Mouse (Mus musculus) layer of hippocampus, adult 2 months (tissue): Measurements from ENCODE around the gene Etl4. TPM values are rescaled to one million over a fixed set of nuclear protein-coding genes. Genes with fewer than 3 reads are reported as not detected.

ENCODE experiments used
- DNase-seq, 2 experiments: peaks; one replicate each; pipeline ENCODE4 v3.0.0; 2022; ENCODE audit warnings: low spot score in 2 of 2
- H3K27ac ChIP-seq: fragments of 200-600 bp; 2 replicates; pipeline ENCODE4 v1.8.1; 2022
- H3K4me3 ChIP-seq: fragments of 200-600 bp; 2 replicates; pipeline ENCODE4 v1.8.1; 2022; ENCODE audit warnings: mild to moderate bottlenecking
- CTCF ChIP-seq: fragments of 200-600 bp; conservative IDR thresholded peaks from 2 replicates; pipeline ENCODE4 v1.8.1; 2022; ENCODE audit warnings: antibody characterized with exemption, mild to moderate bottlenecking, moderate library complexity
- total RNA-seq, 2 experiments: library from RNA; stranded (reverse); gene quantifications; 2 replicates each; pipeline ENCODE4 v1.2.3; 2021

Gene Etl4
- total RNA-seq, 2 experiments from 2014 or later, result 68.4 to 75.9 TPM

GRCm38 (mm10) chr2:20526856-20527255 is 617.3 kb downstream of the Etl4 start:
- no peak for TF ChIP-seq CTCF
- H3K27ac ChIP-seq, result no peak overlapping the region
- H3K4me3 ChIP-seq, result no peak overlapping the region
- DNase-seq, result no peak

GRCm38 (mm10) chr2:20532623-20533022 is 623.0 kb downstream of the Etl4 start:
- TF ChIP-seq CTCF, result no peak
- Histone ChIP-seq H3K27ac (no peak overlapping the region), H3K4me3 (no peak overlapping the region)
- DNase-seq, result no peak

- DNase-seq, result no peak
- no peak overlapping the region for H3K27ac ChIP-seq
- TF ChIP-seq CTCF, result no peak
- H3K4me3 ChIP-seq, result no peak overlapping the region
Measured at GRCm38 (mm10) chr2:20537785-20538184, 628.2 kb downstream of the Etl4 start.

GRCm38 (mm10) chr2:20538871-20539270 is 629.3 kb downstream of the Etl4 start:
- Histone ChIP-seq H3K27ac (no peak overlapping the region), H3K4me3 (no peak overlapping the region)
- no peak for TF ChIP-seq CTCF
- no peak for DNase-seq

- H3K4me3 ChIP-seq, result no peak overlapping the region
- no peak overlapping the region for H3K27ac ChIP-seq
- DNase-seq, result no peak
- TF ChIP-seq CTCF, result no peak
Measured at GRCm38 (mm10) chr2:20541261-20541660, 631.7 kb downstream of the Etl4 start.

- Histone ChIP-seq H3K27ac (no peak overlapping the region), H3K4me3 (no peak overlapping the region)
- no peak for TF ChIP-seq CTCF
- no peak for DNase-seq
Measured at GRCm38 (mm10) chr2:20542286-20542685, 632.7 kb downstream of the Etl4 start.

- no peak for TF ChIP-seq CTCF
- DNase-seq, result no peak
- Histone ChIP-seq H3K4me3 (no peak overlapping the region), H3K27ac (no peak overlapping the region)
Measured at GRCm38 (mm10) chr2:20545624-20546023, 636.0 kb downstream of the Etl4 start.

GRCm38 (mm10) chr2:20546496-20547348 is 637.1 kb downstream of the Etl4 start:
- Histone ChIP-seq H3K4me3 (no peak overlapping the region), H3K27ac (no peak overlapping the region)
- no peak for DNase-seq
- TF ChIP-seq CTCF, result no peak

- no peak for TF ChIP-seq CTCF
Measured at GRCm38 (mm10) chr2:20547349-20547677, 637.7 kb downstream of the Etl4 start.

GRCm38 (mm10) chr2:20547686-20548624 is 638.4 kb downstream of the Etl4 start:
- no peak overlapping the region for H3K27ac ChIP-seq
- no peak; the same call in 1 of the 2 replicates for TF ChIP-seq CTCF
- no peak for DNase-seq
- peak overlapping the region; percentile 1; the same call in 1 of the 2 replicates for H3K4me3 ChIP-seq

More at GRCm38 (mm10) chr2:20547349-20547677, 637.7 kb downstream of the Etl4 start:
- H3K4me3 ChIP-seq, result peak overlapping the region; percentile 1; the same call in 1 of the 2 replicates
- DNase-seq, result no peak
- no peak overlapping the region for H3K27ac ChIP-seq

- H3K4me3 ChIP-seq, result no peak overlapping the region
- DNase-seq, result no peak
- no peak for TF ChIP-seq CTCF
- no peak overlapping the region for H3K27ac ChIP-seq
Measured at GRCm38 (mm10) chr2:20549065-20549464, 639.5 kb downstream of the Etl4 start.

- H3K27ac ChIP-seq, result no peak overlapping the region
- no peak for TF ChIP-seq CTCF
- H3K4me3 ChIP-seq, result no peak overlapping the region
- DNase-seq, result no peak
Measured at GRCm38 (mm10) chr2:20549996-20550395, 640.4 kb downstream of the Etl4 start.

- DNase-seq, result no peak
- TF ChIP-seq CTCF, result no peak
- H3K27ac ChIP-seq, result no peak overlapping the region
- no peak overlapping the region for H3K4me3 ChIP-seq
Measured at GRCm38 (mm10) chr2:20555706-20556105, 646.1 kb downstream of the Etl4 start.
